Comparison of ENCODE assay signal across 15 mouse cellular contexts in the genomic region with DNA sequence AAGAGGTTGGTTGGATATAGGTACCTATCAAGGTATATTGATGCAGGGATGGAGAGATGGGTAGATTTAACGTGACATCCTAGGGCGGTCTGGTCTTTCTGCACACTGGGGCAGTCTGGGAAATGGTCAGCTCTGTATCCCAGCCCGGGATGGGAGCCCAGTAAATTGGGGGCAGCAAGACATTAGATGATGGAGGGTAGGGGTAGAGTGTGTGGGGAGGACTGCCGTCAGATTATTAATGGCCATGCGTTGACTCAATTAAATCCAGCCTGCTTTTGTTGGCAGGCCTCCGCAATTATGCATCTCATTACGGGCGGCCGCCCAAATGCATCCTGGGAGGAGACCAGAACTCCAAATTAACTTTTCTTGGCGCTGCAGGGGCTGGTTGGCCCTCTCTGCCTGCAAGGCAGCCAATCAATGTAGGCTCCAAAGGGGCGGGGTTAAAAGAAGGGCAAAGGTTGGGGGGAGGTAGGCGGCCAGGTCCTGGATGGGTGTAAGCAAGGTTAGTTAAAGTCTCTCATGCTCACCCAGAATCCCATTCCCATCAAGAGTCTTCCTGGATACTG.
DNase-seq lines count a peak whose midpoint lies in the region; ATAC-seq and TF ChIP-seq lines count a peak whose summit lies in the region.
"Had no signal": no experiment of that assay in that cellular context is flagged by ENCODE, and none has a peak within 500 bp of the region (broad histone marks: within the 10 kb centered on the region; RNA-seq: fewer than 3 reads in every experiment).

No protein-coding gene starts in this region.

- no peak overlapping the region for H3K9ac ChIP-seq in forebrain, embryonic 16.5 days (replicated peaks; ENCODE audit: low read depth, low read length)
- H3K9ac ChIP-seq: hindbrain, embryonic 14.5 days; lung, embryonic 14.5 days had no signal

- no peak overlapping the region for H3K4me2 ChIP-seq in forebrain, embryonic 16.5 days (ENCODE audit: low read length)
- H3K4me2 ChIP-seq: hindbrain, embryonic 14.5 days; liver, embryonic 11.5 days; lung, embryonic 14.5 days had no signal

- H3K27me3 ChIP-seq in forebrain, embryonic 16.5 days (replicated peaks; ENCODE audit: control insufficient read depth, insufficient read depth, low read length), result peaks cover 89% of the 10 kb centered on the region

- no peak overlapping the region for H3K27ac ChIP-seq in forebrain, embryonic 16.5 days (ENCODE audit: low read length)
- H3K27ac ChIP-seq in layer of hippocampus, adult 2 months, result no peak overlapping the region
- H3K27ac ChIP-seq: hindbrain, embryonic 14.5 days; kidney, postnatal 0 days; macrophage had no signal

- no peak for TF ChIP-seq CTCF in layer of hippocampus, adult 2 months (conservative IDR thresholded peaks at IDR 0.05)

- peaks cover 19% of the 10 kb centered on the region for H3K4me1 ChIP-seq in forebrain, embryonic 16.5 days (replicated peaks; ENCODE audit: control insufficient read depth, insufficient read depth, low read length)

- H3K4me3 ChIP-seq in forebrain, embryonic 16.5 days (replicated peaks; ENCODE audit: low read length), result no peak overlapping the region
- H3K4me3 ChIP-seq in layer of hippocampus, adult 2 months, result no peak overlapping the region

- no peaks in the 10 kb centered on the region for H3K36me3 ChIP-seq in forebrain, embryonic 16.5 days (ENCODE audit: control insufficient read depth, insufficient read depth)

- peak; percentile 50 for DNase-seq in left cerebral cortex, postnatal 4 days
- no peak for DNase-seq in left cerebral cortex, postnatal 14 days (ENCODE audit: low spot score in 2 of 2)
- DNase-seq in ZHBTc4 (ENCODE audit: low read depth, low spot score), result peak; percentile 69
- DNase-seq in kidney, postnatal 36 days, result peak; percentile 21 to 28
- no peak for DNase-seq in adrenal gland, adult (ENCODE audit: inconsistent age in 2 of 2, low spot score in 1 of 2)
- no peak for DNase-seq in layer of hippocampus, adult 2 months (ENCODE audit: low spot score in 2 of 2)
- DNase-seq: lung, embryonic 14.5 days; midbrain, embryonic 14.5 days; right cerebral cortex, postnatal 14 days; thymus, postnatal 25 days had no signal

- H3K9me3 ChIP-seq in forebrain, embryonic 16.5 days (ENCODE audit: control insufficient read depth, low read length), result no peaks in the 10 kb centered on the region

- peak; percentile 71 for ATAC-seq in forebrain, embryonic 16.5 days

- intact Hi-C loops in left cerebral cortex, postnatal 4 days (cut with DNase I), result no loop called here
- intact Hi-C loops in left cerebral cortex, postnatal 14 days (cut with DNase I), result no loop called here

- 3% methylated on average over 12 of the region's 12 CpGs for whole genome bisulfite sequencing in forebrain, embryonic 16.5 days

Comparison
In these comparisons a context has a peak if more than half of its experiments do, and no peak if none do; other contexts are left out.
1. DNase-seq: peak in left cerebral cortex, postnatal 4 days (single experiment), ZHBTc4 (single experiment) and kidney, postnatal 36 days (2 of 2); none in left cerebral cortex, postnatal 14 days (0 of 2), adrenal gland, adult (0 of 2) and layer of hippocampus, adult 2 months (0 of 2).